Mouse (Mus musculus) brain, embryonic 14.5 days (tissue): Measurements from ENCODE around the gene Sobp. TPM values are rescaled to one million over a fixed set of nuclear protein-coding genes. Genes with fewer than 3 reads are reported as not detected.

Experiments used
- DNase-seq: peaks from one replicate; pipeline ENCODE4 v3.0.0-alpha.2; 2011; ENCODE audit warnings: low read depth
- CTCF ChIP-seq: fragments of 200-500 bp; IDR thresholded peaks from 2 replicates; pipeline ENCODE4 v1.5.1; 2012; ENCODE audit warnings: inconsistent platforms, mild to moderate bottlenecking, moderate library complexity, borderline replicate concordance; ENCODE audit not compliant: insufficient read depth, insufficient read length; ENCODE audit errors: extremely low read depth
- POLR2A ChIP-seq: fragments of 200-500 bp; IDR thresholded peaks from 2 replicates; pipeline ENCODE4 v1.6.1; 2012; ENCODE audit warnings: mild to moderate bottlenecking, inconsistent platforms, borderline replicate concordance; ENCODE audit not compliant: poor library complexity, insufficient read depth, insufficient read length, severe bottlenecking; ENCODE audit errors: extremely low read depth
- polyA plus RNA-seq: library from polyadenylated mRNA; depleted of rRNA; stranded (reverse); fragments of >200 nt; gene quantifications from 2 replicates; pipeline ENCODE4 v1.2.3, GENCODE M21; 2012

The Sobp gene
- polyA plus RNA-seq, 1 experiment = 30.6 TPM

GRCm38 (mm10) chr10:43173828-43174325, 453 bp downstream of the Sobp start:
- DNase-seq = peak; percentile 69
- TF ChIP-seq CTCF (no peak), POLR2A (no peak)

DNA sequence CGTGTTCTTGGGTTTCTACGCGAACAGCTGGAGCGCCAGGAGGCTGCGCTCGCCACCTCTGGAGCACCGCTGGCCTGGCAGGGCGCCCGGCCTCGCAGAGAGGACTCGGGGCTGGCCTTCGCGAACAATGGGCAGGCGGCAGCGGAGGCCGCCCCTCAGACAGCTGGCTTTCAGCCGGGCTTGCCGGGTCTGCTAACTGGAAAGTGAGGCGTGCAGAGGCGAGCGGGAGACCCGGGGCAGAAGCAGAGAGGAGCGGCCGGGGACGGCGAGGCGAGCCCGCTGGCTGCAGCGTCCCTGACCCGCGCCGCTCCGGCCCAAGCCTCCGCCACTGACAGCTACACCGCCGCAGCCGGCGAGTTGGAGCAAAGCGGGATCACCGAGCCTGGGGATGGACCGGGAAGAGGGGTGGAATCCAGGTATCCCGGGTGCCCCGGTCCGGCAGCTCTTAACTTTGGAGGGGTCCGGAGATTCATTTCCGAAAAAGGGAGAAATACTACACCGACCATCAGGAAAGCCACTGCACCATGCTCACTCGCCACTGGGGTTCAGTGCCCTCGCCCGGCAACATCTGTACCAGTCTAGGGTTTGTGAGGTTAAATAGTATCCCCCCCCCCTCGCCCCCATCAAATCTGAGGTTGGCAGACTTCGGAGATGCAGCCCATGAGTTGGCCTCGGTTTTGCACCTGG, 1.0 kb downstream of the Sobp start:
- TF ChIP-seq CTCF (peak; percentile 31; the same call in 1 of the 2 replicates), POLR2A (no peak)
- peak; percentile 74 for DNase-seq

DNA sequence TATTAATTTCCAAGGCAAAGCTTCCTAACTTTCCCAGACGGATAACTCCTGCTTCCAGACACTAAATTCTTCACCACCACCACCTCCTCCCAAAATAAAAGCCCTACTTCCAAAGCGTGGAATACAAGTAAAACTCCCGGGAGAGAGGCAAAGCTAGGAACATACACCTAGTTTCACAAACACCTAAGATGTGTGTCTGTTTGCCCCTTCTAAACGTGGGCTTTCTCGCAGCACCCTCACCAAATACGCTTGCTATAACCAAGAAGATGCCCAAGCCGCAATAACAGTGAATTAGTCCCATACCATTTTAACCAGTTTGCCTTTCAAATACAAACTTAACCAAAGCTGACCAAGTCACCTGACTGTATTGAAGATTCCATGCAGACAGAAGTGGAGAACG, 1.8 kb downstream of the Sobp start:
- TF ChIP-seq POLR2A (no peak), CTCF (no peak)
- DNase-seq = peak; percentile 46

- peak; percentile 37 for DNase-seq
- TF ChIP-seq CTCF (no peak), POLR2A (no peak)
These were observed 2.3 kb downstream of the Sobp start for GRCm38 (mm10) chr10:43172066-43172465.

- peak; percentile 35 for DNase-seq
- no peak for TF ChIP-seq POLR2A
- TF ChIP-seq CTCF = no peak
These were observed 3.2 kb downstream of the Sobp start for GRCm38 (mm10) chr10:43171106-43171505.

GRCm38 (mm10) chr10:43168847-43169246, 5.5 kb downstream of the Sobp start:
- DNase-seq = no peak
- TF ChIP-seq CTCF (no peak), POLR2A (no peak)

DNA sequence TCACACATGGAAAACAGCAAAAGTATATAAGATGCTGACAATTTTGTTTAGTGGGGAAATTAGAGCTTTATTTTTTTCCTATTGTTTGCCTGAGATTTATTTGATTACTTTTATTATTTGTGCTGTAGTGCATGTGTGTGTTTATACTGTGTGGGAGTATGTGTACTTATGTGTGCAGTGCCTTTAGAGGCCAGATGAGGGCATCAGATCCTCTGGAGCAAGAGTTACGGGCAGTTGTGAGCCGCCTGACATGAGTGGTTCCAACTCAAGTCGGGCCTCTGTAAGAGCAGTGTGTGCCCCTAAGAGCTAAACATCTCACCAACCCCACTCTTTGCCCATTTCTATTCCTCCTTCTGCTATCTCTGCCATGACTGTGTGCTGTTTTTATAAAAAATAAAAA, 7.5 kb downstream of the Sobp start:
- TF ChIP-seq CTCF (peak; percentile 13; the same call in 1 of the 2 replicates), POLR2A (no peak)
- no peak for DNase-seq

DNA sequence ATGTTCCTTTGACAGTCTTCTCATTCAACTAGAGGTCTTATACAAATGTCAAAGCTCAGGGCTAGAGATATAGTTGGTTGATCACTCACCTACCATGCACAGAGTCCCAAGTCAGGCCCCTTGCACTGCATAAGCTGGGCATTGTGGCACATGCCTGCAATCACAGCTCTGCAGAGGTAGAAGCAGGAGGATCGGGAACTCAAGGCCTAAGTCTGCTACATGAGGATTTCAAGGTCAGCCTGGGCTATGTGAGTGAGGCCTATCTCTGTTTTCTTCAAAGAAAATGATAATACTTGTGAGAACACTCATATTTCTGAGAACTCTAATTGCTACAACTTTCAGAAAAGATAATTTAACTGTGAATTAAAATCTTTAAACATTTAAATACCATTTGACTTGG, 8.2 kb downstream of the Sobp start:
- TF ChIP-seq CTCF (no peak), POLR2A (no peak)
- DNase-seq = no peak

- DNase-seq = no peak
- TF ChIP-seq POLR2A (no peak), CTCF (no peak)
These were observed 9.9 kb downstream of the Sobp start for GRCm38 (mm10) chr10:43164406-43164805.

DNA sequence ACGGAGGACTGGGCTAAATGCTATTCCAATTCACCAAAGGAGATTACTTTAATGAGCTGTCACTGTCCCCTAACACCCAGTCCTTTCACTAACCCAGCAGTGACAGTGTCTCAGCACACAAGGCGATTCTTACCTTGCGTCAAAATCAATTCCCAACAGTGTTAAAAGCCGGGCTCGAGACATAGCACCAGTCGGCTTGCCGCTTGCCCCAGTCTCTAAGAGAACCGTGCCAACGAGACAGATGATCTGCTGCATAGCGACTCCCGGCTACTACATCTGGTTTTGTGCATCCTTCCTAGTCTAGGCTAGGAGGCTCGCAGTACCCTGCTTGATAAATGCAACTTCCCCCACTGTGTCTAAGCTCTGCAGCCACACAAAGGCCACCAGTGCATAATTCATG, 12.0 kb downstream of the Sobp start:
- DNase-seq = peak; percentile 63
- no peak for TF ChIP-seq CTCF
- TF ChIP-seq POLR2A = no peak

DNA sequence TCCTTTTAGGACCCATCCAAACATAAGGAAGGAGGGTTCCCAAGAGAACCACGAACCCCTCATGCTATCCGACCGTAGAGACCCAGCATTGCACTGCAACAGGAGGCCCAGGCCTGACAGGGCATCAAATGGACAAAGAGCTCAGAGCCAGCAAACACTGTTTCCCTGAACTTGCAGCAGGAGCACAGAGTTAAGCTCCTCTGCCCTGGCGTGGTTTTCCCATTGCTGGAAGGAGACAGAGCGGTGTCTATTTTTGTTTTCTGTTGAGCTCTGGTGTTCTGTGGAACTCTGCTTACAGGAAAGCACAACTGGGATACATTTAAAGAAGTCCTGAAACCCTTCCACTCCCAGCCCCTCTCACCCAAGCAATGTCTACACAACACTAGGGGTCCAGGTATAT, 15.0 kb downstream of the Sobp start:
- TF ChIP-seq POLR2A (no peak), CTCF (no peak)
- DNase-seq = no peak

DNA sequence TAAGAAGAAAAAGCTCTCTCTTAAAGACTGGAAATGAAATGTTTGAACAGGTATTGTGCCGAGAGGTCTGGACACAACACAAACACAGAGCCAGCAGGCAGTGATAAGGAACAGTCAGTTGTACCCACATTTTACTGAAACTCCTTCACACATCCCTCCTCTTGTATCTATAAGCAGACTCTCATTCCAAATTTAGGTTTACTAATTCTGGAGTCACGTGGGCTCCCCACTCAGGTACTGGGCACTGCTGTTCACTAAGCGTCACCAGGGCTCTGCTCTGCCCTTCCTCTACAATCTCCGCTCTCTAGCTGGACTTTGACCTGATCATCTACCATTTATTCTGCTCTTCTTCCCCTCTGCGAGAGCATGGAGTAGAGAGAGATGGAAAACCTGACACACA, 15.4 kb downstream of the Sobp start:
- DNase-seq = no peak
- TF ChIP-seq CTCF (no peak), POLR2A (no peak)

DNA sequence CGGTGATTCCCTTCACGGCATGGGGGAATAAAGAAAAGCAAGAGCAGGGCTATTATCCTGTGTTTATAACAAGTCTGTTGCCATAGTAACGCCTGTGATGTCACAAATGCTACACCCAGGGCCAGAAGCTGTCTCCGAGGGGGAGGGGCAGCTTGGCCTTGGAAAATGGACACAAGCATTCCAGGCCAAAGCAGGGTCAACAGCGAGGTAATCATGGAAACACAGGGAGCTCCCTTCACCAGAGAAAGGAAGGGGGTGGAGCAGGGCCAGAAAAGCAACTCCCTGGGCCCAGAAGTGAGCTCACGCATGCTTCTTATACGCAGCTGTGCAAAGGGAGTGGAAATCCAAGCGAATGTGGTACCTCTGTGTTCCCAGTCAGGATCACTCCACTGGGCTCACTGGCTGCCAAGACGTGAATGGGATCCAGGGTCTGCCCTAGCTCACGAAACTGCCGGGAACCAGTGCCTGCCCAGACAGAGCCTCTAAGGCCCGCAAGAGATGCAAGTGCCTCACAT, 19.2 kb downstream of the Sobp start:
- peak; percentile 94 for DNase-seq
- TF ChIP-seq POLR2A (no peak), CTCF (no peak)

GRCm38 (mm10) chr10:43152643-43153042, 21.7 kb downstream of the Sobp start:
- DNase-seq = no peak
- TF ChIP-seq POLR2A = no peak

GRCm38 (mm10) chr10:43148456-43148855, 25.9 kb downstream of the Sobp start:
- TF ChIP-seq POLR2A = no peak
- no peak for TF ChIP-seq CTCF

DNA sequence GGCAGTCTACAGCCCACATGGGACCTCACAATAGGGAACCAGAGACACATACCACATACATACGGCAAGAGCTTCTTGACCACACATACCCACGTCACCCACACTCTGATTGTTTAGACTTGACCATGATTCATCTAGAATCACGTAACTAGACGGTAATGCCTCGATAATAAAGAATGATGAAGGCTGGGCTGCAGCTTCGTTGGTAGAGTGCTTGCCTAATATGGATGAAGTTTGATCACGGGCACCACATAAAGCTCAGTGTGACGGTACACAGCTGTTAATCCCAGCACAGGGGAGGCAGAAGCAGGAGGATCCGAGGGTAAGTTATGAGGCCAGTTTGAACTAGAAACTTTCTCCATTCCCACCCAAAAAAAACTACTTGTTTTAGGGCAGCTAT, 31.2 kb downstream of the Sobp start:
- no peak for TF ChIP-seq POLR2A
- TF ChIP-seq CTCF = no peak
- no peak for DNase-seq

More at GRCm38 (mm10) chr10:43148456-43148855, 25.9 kb downstream of the Sobp start:
- no peak for DNase-seq
